In genomic region chr5:106991300-106991929, GRCm38 (mm10) we compare ENCODE assay signal across 10 mouse cellular contexts. TPM values are rescaled to one million over a fixed set of nuclear protein-coding genes. Genes with fewer than 3 reads are reported as not detected.
DNase-seq lines count a peak whose midpoint lies in the region; ATAC-seq lines count a peak whose summit lies in the region.
"Had no signal": no experiment of that assay in that cellular context is flagged by ENCODE, and none has a peak within 500 bp of the region (broad histone marks: within the 10 kb centered on the region; RNA-seq: fewer than 3 reads in every experiment).

No protein-coding gene starts in this region.

- H3K4me1 ChIP-seq in embryonic facial prominence, embryonic 15.5 days, result peaks cover 29% of the 10 kb centered on the region
- peaks cover 46% of the 10 kb centered on the region for H3K4me1 ChIP-seq in intestine, embryonic 14.5 days (replicated peaks; ENCODE audit: control insufficient read depth, insufficient read depth, low read length)
- H3K4me1 ChIP-seq in kidney, embryonic 15.5 days, result peaks cover 32% of the 10 kb centered on the region

- ATAC-seq in embryonic facial prominence, embryonic 15.5 days (ENCODE audit: insufficient number of reproducible peaks, low FRiP score, low TSS enrichment, low read depth), result 0 out of 2 replicates have a peak, but pooled peaks have one; percentile 2
- no peak for ATAC-seq in intestine, embryonic 14.5 days (replicated peaks; ENCODE audit: low FRiP score, low TSS enrichment, low read depth)
- ATAC-seq in kidney, embryonic 15.5 days (replicated peaks; ENCODE audit: low FRiP score), result no peak

- H3K4me2 ChIP-seq in embryonic facial prominence, embryonic 15.5 days (replicated peaks), result no peak overlapping the region
- H3K4me2 ChIP-seq in intestine, embryonic 14.5 days (ENCODE audit: low read length), result 0 out of 2 replicates have a peak overlapping the region, but pooled peaks have one; percentile 14
- H3K4me2 ChIP-seq in kidney, embryonic 15.5 days, result no peak overlapping the region

- no peak overlapping the region for H3K4me3 ChIP-seq in embryonic facial prominence, embryonic 15.5 days (replicated peaks)
- H3K4me3 ChIP-seq in intestine, embryonic 14.5 days (ENCODE audit: low read depth, low read length), result no peak overlapping the region
- H3K4me3 ChIP-seq in kidney, embryonic 15.5 days (replicated peaks), result no peak overlapping the region
- H3K4me3 ChIP-seq: erythroblast, embryonic 14.5 days had no signal

- H3K9me3 ChIP-seq in embryonic facial prominence, embryonic 15.5 days (replicated peaks), result no peaks in the 10 kb centered on the region
- H3K9me3 ChIP-seq in intestine, embryonic 14.5 days (ENCODE audit: control insufficient read depth, low read length), result no peaks in the 10 kb centered on the region
- no peaks in the 10 kb centered on the region for H3K9me3 ChIP-seq in kidney, embryonic 15.5 days (replicated peaks)

- no peak overlapping the region for H3K9ac ChIP-seq in embryonic facial prominence, embryonic 15.5 days
- H3K9ac ChIP-seq in intestine, embryonic 14.5 days (ENCODE audit: low read length), result no peak overlapping the region
- no peak overlapping the region for H3K9ac ChIP-seq in kidney, embryonic 15.5 days

- no peaks in the 10 kb centered on the region for H3K27me3 ChIP-seq in embryonic facial prominence, embryonic 15.5 days
- no peaks in the 10 kb centered on the region for H3K27me3 ChIP-seq in intestine, embryonic 14.5 days (replicated peaks; ENCODE audit: control insufficient read depth, insufficient read depth, low read length)
- no peaks in the 10 kb centered on the region for H3K27me3 ChIP-seq in kidney, embryonic 15.5 days

- 0 out of 2 replicates have a peak overlapping the region, but pooled peaks have one; percentile 2 for H3K27ac ChIP-seq in embryonic facial prominence, embryonic 15.5 days (replicated peaks)
- H3K27ac ChIP-seq in intestine, embryonic 14.5 days (ENCODE audit: low read depth), result peak overlapping the region; percentile 71
- no peak overlapping the region for H3K27ac ChIP-seq in kidney, embryonic 15.5 days
- H3K27ac ChIP-seq: kidney, postnatal 0 days had no signal

- H3K36me3 ChIP-seq in embryonic facial prominence, embryonic 15.5 days, result no peaks in the 10 kb centered on the region
- H3K36me3 ChIP-seq in intestine, embryonic 14.5 days (ENCODE audit: control insufficient read depth, insufficient read depth, low read length), result no peaks in the 10 kb centered on the region
- 0 out of 2 replicates have a peak, but pooled peaks cover 6% of the 10 kb centered on the region for H3K36me3 ChIP-seq in kidney, embryonic 15.5 days

- WGBS in embryonic facial prominence, embryonic 15.5 days, result 47% methylated on average over 8 of the region's 8 CpGs
- 36% methylated on average over 8 of the region's 8 CpGs for WGBS in intestine, embryonic 14.5 days
- 51% methylated on average over 8 of the region's 8 CpGs for WGBS in kidney, embryonic 15.5 days

- peak; percentile 64 for DNase-seq in adrenal gland, adult 2 months
- no peak for DNase-seq in adrenal gland, adult 8-10 months
- peak; percentile 51 for DNase-seq in intestine, embryonic 14.5 days (ENCODE audit: low spot score)
- DNase-seq in lung, postnatal 25 days (ENCODE audit: low spot score), result peak; percentile 58
- DNase-seq in neural tube, embryonic 10.5 days (ENCODE audit: extremely low spot score, low spot score), result no peak
- DNase-seq in urinary bladder, postnatal 10 days (ENCODE audit: low spot score), result no peak

RNA-seq across cellular contexts. Expression of gene Cdc7, which starts 27.3 kb away (rescaled TPM):
- 1 to 10 TPM; 2.3 to 2.9 TPM for total RNA-seq in adrenal gland, adult 2 months (2021)
- 2.6 and 3.3 TPM in 2 replicates for polyA plus RNA-seq in adrenal gland, adult 2 months (2012; rRNA removed)
- total RNA-seq in adrenal gland, adult 8-10 months (2022), result 1 to 10 TPM; 2.8 to 5.9 (median 4.0) TPM
- 38.3 and 39.0 TPM in 2 replicates for polyA plus RNA-seq in embryonic facial prominence, embryonic 15.5 days (2015; fragmentation: Nextera tagmentation; extraction: Ambion mirVana)
- 49.8 and 59.8 TPM in 2 replicates for polyA plus RNA-seq in intestine, embryonic 14.5 days (2014; fragmentation: Nextera tagmentation; extraction: Ambion mirVana)
- 41.7 and 46.5 TPM in 2 replicates for polyA plus RNA-seq in kidney, embryonic 15.5 days (2015; fragmentation: Nextera tagmentation; extraction: Ambion mirVana)

Comparison
In these comparisons a context has a peak if more than half of its experiments do, and no peak if none do; other contexts are left out.
1. DNase-seq: peak in adrenal gland, adult 2 months (single experiment), intestine, embryonic 14.5 days (single experiment) and lung, postnatal 25 days (single experiment); none in adrenal gland, adult 8-10 months (single experiment), neural tube, embryonic 10.5 days (single experiment) and urinary bladder, postnatal 10 days (single experiment).